Mouse (Mus musculus): ENCODE data around the gene Zfp580.
A peak's percentile ranks its signal among the peaks of the same experiment; 100 is the strongest.
"Not testable (repeated sequence)": the region's sequence is repeated elsewhere in the genome, so short reads cannot be mapped to it uniquely, and the experiment has no call there.

The Zfp580 gene

DNA sequence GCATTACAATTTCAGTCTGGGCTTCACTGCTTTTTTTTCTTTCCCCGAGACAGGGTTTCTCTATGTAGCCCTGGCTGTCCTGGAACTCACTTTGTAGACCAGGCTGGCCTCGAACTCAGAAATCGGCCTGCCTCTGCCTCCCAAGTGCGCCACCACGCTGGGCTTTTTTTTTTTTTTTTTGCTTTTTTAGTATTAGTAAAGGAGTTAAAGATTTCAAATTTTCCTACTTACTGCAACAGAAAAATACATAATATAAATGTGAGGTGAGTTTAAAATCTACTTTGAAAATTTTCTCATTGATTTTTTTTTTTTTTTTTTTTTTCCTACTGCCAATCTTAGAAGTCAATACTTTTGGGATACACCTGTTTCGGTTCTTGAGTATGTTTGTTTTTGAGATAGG lies 13.5 kb downstream of the Zfp580 start:
- no peak for DNase-seq (ENCODE audit: low spot score)

DNA sequence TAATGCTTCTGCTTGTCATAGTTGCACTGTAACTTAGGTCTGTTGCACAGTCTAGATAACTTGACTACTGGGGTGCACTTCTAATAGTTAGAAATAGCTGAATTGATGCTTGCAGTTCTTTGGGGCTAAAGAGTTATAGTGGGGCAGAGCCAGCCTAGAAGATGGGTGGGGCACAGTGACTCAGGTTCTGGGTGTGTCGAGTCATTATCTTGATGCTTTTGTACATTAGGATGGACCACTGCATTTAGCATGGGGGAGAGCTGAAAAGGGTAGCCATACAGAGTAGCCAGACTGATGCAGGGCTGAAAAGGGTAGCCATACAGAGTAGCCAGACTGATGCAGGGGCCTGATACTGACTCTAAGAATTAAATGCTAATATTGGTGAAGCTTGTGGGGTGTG lies 22.2 kb downstream of the Zfp580 start:
- no peak for DNase-seq (ENCODE audit: low spot score)

DNA sequence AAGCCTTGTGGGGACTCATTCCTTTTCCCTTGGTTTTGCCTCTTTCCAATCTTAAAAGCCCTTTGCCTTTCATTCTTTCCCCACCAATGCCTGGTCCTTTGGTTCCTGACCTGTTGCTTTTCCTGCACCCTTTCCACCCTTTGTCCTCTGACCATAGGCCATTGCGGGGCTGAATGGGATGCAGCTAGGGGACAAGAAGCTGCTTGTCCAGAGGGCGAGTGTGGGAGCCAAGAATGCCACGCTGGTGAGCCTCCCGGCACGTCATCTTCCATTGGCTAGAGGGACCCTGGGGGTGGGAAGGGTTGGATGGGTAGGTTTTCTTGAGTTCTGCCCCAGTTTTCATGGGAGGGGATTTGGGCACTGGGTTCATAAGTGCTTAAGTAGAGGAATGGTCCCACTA lies 23.6 kb downstream of the Zfp580 start:
- DNase-seq (ENCODE audit: low spot score): no peak

DNA sequence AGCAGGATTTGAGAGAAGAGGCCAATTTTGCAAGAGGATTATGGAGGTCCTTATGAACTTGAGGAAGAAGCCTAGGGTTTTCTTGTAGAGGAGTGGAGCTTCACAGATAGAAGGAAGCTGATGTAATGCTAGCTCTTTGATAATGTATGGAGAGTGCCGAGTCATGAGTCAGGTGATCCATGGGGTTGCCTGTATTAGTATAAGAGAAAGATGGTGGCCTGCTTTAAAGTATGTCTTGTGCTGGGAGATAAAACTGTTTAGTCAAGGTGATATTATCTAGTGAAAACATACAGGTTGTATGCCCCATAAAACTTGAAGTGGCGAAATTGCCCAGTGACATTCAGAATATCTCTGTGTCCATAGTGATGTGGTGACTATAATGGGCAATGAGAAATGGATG lies 25.6 kb downstream of the Zfp580 start:
- DNase-seq (ENCODE audit: low spot score): no peak

- not testable (repeated sequence) for DNase-seq (ENCODE audit: low spot score)
Observed at GRCm38 (mm10) chr7:5079365-5080009, 28.1 kb downstream of the Zfp580 start.

- DNase-seq (ENCODE audit: low spot score): peak; percentile 96
Observed at GRCm38 (mm10) chr7:5080010-5080751, 28.8 kb downstream of the Zfp580 start, which contains the start of gene Epn1. TSS of gene Epn1 (plus strand) at chr7:5080235.

- peak; percentile 40 for DNase-seq (ENCODE audit: low spot score)
Observed at GRCm38 (mm10) chr7:5080815-5081214, 29.5 kb downstream of the Zfp580 start.

- peak; percentile 39 for DNase-seq (ENCODE audit: low spot score)
Observed at GRCm38 (mm10) chr7:5081241-5081640, 29.9 kb downstream of the Zfp580 start.

DNA sequence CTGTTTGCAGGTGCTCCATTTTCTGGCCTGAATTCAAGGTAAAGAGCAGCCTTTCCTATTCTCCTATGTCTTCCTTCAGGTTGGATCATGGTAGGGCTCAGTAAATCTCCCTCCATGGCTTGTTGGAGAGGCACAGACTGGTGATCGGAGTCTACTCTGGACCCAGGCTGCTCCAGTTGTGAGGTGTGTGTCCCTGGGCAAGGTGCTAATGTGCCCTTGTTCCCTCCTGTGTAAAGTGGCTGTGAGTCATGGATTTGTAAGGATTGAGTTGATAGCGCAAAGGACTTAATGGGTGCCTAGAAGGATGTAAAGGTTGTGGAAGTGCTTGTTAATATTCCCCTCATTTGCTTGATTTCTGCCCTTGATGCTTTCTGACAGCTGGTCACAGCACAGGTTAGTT lies 30.6 kb downstream of the Zfp580 start:
- peak; percentile 40 for DNase-seq (ENCODE audit: low spot score)

DNA sequence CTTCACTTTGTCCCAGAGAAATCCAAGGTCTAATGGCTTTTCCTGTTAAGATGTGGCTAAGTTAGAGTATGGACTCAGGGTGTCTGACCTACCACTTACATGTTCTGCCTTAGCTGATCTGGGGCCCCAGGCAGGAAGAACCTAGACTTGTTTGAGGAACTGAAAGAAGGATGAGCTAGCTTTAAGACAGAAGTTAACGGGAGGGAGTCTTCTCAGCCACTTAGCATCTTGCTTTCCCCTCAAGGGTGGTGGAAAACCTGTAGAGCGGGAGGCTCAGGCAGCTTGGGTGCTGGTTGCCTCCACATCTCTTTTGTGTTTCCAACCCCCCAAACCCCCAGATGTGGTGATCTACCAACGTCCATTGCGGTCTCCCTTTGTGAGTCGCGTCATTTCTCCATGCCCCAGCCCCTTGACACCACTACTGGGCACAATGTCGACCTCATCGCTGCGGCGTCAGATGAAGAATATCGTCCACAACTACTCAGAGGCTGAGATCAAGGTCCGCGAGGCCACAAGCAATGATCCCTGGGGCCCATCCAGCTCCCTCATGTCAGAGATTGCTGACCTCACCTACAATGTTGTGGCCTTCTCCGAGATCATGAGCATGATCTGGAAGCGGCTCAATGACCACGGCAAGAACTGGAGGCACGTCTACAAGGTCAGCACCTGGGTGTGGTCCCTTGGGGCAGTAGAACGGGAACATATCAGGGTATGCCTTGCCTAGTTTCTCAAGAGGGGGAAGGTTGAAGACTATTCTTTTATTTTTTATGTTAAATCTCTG lies 32.2 kb downstream of the Zfp580 start:
- DNase-seq (ENCODE audit: low spot score): peak; percentile 44

GRCm38 (mm10) chr7:5085512-5085911 lies 34.2 kb downstream of the Zfp580 start:
- DNase-seq (ENCODE audit: low spot score): no peak

DNA sequence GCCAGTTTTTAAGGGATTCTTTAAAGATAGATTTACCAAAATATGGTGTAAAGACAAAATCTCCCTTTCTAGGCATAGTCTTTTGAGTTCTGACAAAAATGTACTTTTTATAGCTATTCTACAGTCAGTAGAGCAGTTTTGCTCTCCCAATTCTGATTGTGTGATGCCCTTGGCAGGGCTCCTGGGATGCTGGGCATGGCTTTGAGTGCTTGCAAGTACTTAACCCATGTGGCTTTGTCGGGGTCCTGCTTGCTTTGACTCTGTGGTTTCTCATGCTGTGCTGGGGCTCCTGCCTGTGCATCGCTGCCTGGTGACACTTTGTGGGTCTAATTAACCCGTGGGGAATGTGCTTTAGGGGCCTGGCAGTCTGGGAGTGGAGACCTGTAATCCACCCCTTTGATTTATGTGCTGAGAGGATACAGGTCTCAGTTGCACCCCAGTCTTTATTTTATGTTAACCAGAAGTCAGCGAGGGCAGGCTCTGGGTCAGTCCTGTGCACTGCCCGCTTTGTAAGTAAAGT lies 35.6 kb downstream of the Zfp580 start:
- DNase-seq (ENCODE audit: low spot score): peak; percentile 58

GRCm38 (mm10) chr7:5087886-5088285 lies 36.5 kb downstream of the Zfp580 start:
- no peak for DNase-seq (ENCODE audit: low spot score)

- DNase-seq (ENCODE audit: low spot score): no peak
Observed at GRCm38 (mm10) chr7:5089853-5090252, 38.5 kb downstream of the Zfp580 start.

- DNase-seq (ENCODE audit: low spot score): peak; percentile 39
Observed at GRCm38 (mm10) chr7:5091008-5091728, 39.8 kb downstream of the Zfp580 start.

DNA sequence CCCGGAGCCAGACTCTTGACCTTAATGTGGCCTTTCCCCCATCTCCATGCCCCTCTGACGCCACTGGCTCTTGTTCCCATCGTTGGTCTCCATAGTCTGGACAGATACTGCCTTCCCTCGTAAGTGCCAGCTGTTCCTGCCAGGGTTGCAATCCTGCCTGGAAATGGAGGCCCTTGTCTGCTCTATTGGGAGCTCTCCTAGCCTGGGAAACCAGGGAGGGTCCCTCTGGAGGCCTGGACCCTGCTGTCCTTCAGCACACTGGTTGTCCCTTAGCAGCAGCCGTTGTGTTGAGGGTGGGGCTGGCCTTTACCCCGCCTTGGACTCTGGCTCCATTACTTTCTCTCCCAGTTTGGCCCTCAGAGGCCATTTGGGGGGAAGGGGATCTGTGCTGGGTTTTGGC lies 41.0 kb downstream of the Zfp580 start:
- peak; percentile 39 for DNase-seq (ENCODE audit: low spot score)

GRCm38 (mm10) chr7:5092831-5093510 lies 41.6 kb downstream of the Zfp580 start:
- peak; percentile 51 for DNase-seq (ENCODE audit: low spot score)

DNA sequence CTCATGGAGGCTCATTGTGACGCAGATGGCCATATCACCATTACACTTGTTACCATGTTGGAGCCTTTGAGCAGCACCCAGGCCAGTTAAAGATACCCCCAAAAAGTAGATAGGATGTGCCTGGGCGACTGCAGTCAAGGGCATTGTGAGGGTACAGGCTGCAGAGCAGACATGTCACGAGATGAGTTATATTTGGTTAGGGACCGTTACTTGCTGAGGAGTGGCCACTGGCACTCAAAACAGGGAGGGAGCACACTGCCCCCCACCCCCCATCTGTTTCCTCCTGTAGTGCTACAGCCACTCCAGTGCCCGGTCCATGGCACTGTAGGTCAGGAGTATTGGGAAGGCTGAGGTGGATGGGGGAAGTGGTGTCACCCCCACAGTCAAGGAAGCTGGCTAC lies 47.4 kb downstream of the Zfp580 start:
- no peak for DNase-seq (ENCODE audit: low spot score)

- DNase-seq (ENCODE audit: low spot score): no peak
Observed at GRCm38 (mm10) chr7:5099796-5100195, 48.5 kb downstream of the Zfp580 start.

GRCm38 (mm10) chr7:5101066-5101663 lies 49.8 kb downstream of the Zfp580 start:
- no peak for DNase-seq (ENCODE audit: low spot score)

DNA sequence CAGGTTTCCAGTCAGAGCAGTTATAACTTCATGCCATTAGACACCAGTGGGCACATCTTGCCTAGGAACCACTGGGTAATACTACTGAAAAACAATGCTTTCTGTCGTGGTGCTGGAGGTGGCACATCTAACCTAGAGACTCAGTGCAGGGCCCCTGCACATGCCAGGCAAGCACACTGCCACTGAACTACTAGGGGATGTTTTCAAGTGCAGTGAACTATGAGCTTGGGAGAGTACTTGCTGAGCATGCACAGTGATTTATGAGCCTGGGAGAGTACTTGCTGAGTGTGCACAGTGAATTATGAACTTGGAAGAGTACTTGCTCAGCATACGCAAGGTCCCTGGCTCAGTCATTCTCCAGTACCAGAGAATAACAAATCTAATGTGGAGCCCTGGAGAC lies 51.2 kb downstream of the Zfp580 start:
- no peak for DNase-seq (ENCODE audit: low spot score)
